Mouse (Mus musculus) lung, postnatal 36 days (tissue): Measurements from ENCODE around the gene Sox15.

Source experiments
- DNase-seq: peaks from one replicate; pipeline ENCODE4 v3.0.0; 2022; ENCODE audit warnings: mixed read lengths

Sox15 gene

DNA sequence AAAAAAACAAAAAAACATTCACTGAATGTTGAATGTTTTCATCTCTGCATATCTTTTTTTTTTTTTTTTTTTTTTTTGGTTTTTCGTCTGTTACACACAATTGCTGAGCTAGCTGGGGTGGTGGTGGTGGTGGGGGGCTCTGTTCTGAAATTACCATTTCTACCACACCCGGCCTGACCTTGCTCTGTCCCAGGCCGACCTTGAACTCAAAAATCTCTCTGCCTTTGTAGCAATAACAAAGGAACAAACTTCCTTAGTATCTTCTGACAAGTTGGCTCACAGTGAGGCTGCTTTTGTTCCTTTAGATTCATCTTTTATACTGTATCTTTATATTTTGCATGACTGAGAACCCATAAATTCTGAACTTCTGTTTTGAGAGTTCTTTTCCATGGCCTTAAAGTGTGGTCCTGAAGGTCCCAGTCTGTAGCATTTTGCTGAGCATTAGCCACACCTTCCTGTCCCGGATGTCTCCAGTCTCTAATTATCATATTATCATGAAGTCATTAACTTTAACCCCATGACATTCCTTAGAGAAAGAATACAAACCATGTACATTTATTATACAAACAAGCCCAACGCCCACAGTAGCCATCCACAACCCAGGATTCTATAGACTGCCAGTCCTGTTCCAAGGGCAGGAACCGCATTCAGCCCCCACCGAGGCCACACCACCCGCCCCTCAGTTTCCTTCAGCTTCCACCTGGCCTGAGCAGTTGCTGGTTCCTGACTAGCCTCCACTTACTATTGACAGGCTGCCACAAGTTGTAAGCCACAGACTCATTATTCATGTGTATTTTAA lies 48.9 kb downstream of the Sox15 start:
- no peak for DNase-seq

- DNase-seq, result no peak
These were observed 49.5 kb downstream of the Sox15 start for GRCm38 (mm10) chr11:69704613-69705010.
